Mouse (Mus musculus): ENCODE measurements around the gene Vmn2r18.

- TF ChIP-seq POLR2A (IDR thresholded peaks at IDR 0.05; ENCODE audit: control insufficient read depth, low read depth, low read length) (no peak), CTCF (IDR thresholded peaks at IDR 0.05; ENCODE audit: control insufficient read depth, insufficient read depth, insufficient replicate concordance, low read depth, low read length) (no peak)
Measured at GRCm38 (mm10) chr5:151642867-151643266, 37.0 kb upstream of the Vmn2r18 start.

All from testis, adult 2 months (tissue).